Mouse (Mus musculus) embryonic stem cell, embryonic (primary cell): ENCODE results near the gene Kif22.

Experiments
- CTCF ChIA-PET, 4 experiments: fragments of 300-600 bp in 2 of 4; fragments of 350-600 bp in 2 of 4; sonication (Branson Sonifier 250); formaldehyde crosslinking; loops; one replicate each; lab custom pipeline; 2022; ENCODE audit warnings: inconsistent platforms in 2 of 4; lab: Charles Lee
- POLR2A ChIA-PET, 4 experiments: fragments of 300-600 bp in 2 of 4; fragments of 350-600 bp in 2 of 4; sonication (Branson Sonifier 250); formaldehyde crosslinking; loops; one replicate each; lab custom pipeline; 2022; ENCODE audit warnings: antibody characterized with exemption in 4 of 4, inconsistent platforms in 1 of 4; lab: Charles Lee

Gene Kif22

DNA sequence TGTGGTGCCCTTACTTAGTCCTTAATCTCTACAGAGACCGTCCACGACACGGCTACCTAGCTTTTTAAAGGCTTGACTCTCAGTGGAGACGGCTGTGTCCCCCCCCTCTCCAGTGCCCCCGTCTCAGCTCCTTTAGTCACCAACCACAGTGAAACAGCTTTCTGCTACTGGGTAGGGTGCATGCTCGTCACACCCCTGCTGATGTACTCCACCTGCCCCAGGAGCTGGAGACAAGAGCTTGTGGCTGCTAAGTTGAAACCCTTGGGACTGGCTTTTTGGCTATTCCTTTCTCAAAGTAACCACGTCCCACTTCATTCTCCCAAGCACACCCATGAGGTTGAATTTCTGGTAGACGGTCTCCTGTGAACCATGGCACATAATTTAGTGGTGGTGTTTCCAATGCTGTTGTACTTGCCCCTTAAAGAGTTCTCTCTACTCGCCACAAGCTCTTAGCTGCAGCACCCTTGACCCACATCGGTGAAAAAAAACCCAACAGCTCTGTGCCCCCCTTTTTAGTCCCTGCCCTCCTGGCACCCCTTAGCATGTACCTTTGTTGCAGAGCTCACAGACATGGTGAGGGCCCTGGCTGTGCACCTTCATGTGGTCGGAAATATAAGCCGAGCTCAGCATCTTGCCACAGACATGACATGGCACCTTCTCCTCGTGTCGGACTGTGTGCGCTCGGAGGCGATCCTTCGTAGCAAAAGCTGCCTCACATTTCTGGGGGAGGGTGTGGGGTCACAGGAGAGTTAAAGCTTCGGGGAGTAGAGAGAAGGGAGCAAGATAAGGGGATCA lies 18.2 kb downstream of the Kif22 start:
- ChIA-PET CTCF (interaction anchor here in 2 of 4 experiments (0.7 to 4.5 kb wide), 4 partner anchors 8 to 262 kb away, joined by 3 to 44 read pairs (median 6); partner anchors contain the start of genes Pagr1a (in 1 of the 2) and Pagr1b (in 1 of the 2)), POLR2A (interaction anchor here in 3 of 4 experiments (0.5 to 7.5 kb wide), 33 partner anchors 9 to 242 kb away, joined by 3 to 280 read pairs (median 4); partner anchors contain the start of genes Kif22 (in 3 of the 3), Fam57b (in 2 of the 3), Mvp (in 2 of the 3) and Pagr1a (in 2 of the 3))

DNA sequence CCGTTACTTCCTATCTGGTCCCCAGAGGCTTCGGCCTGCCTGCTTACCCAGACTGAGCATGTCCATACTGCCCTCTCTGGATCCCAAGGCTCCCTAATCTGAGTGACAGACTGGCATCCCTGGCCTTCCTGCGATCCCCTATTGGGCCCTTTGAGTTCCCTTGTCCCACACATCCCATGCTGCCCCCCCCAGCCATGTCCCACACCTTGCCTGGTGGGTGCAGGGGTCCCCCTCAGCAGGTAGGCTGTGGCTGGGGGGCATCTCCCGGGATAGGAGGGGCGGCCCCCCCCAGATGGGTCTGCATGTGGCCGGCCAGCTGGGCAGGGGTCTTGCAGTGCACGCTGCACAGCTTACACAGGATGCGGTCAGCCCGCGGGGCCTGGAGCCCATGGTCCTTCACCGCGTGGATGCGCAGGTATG lies 19.0 kb downstream of the Kif22 start:
- CTCF ChIA-PET = interaction anchor here in 2 of 4 experiments (0.5 to 0.6 kb wide), 2 partner anchors 60 to 80 kb away, joined by 4 read pairs; no protein-coding TSS in a partner anchor
- POLR2A ChIA-PET = interaction anchor here in 2 of 4 experiments (0.7 to 7.5 kb wide), 13 partner anchors 8 to 238 kb away, joined by 3 to 280 read pairs (median 14); partner anchors contain the start of genes Fam57b (in 2 of the 2), Kif22 (in 2 of the 2), Mvp (in 2 of the 2) and Pagr1a (in 2 of the 2)

DNA sequence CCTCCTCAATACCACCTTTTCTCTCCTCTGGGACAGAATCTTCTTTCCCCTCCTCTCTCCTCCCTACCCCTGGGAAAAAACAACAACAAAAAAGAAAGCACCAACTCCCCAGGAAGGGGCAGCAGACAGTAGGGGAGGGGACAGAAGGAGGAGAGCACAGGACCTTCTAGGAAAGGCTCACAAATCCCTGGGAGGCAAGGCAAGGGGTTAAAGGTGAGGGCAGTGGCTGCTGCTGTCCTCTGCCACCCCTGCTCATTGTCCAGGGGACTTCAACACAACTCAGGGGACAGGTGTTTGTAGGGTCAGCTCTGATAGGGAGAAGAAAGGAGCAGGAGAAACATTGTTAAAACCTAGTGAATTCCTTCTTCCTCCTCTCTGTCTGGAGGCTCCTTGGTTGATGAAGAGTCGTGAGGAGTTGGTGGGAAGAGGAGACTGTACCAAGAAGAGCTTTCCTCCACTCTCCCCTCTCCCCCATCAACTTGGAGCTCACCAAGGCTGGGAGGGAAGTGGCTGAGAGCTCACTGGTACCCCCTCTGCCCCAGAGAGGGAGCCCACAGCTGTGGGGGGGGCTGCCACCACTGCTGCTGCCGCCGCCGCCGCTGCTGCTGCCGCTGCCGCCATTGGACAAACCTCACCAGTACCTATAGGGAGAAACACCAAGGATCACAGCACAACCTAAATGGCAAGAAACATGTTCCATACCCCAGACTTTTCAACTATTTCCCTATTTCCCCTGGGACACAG lies 19.6 kb downstream of the Kif22 start:
- ChIA-PET POLR2A (interaction anchor here in 3 of 4 experiments (1.0 to 7.5 kb wide), 12 partner anchors 8 to 229 kb away, joined by 3 to 280 read pairs (median 4); partner anchors contain the start of genes Mvp (in 2 of the 3), Pagr1a (in 2 of the 3) and Pagr1b (in 2 of the 3)), CTCF (interaction anchor here in 2 of 4 experiments (0.5 to 0.6 kb wide), 2 partner anchors 61 to 81 kb away, joined by 4 read pairs; no protein-coding TSS in a partner anchor)

DNA sequence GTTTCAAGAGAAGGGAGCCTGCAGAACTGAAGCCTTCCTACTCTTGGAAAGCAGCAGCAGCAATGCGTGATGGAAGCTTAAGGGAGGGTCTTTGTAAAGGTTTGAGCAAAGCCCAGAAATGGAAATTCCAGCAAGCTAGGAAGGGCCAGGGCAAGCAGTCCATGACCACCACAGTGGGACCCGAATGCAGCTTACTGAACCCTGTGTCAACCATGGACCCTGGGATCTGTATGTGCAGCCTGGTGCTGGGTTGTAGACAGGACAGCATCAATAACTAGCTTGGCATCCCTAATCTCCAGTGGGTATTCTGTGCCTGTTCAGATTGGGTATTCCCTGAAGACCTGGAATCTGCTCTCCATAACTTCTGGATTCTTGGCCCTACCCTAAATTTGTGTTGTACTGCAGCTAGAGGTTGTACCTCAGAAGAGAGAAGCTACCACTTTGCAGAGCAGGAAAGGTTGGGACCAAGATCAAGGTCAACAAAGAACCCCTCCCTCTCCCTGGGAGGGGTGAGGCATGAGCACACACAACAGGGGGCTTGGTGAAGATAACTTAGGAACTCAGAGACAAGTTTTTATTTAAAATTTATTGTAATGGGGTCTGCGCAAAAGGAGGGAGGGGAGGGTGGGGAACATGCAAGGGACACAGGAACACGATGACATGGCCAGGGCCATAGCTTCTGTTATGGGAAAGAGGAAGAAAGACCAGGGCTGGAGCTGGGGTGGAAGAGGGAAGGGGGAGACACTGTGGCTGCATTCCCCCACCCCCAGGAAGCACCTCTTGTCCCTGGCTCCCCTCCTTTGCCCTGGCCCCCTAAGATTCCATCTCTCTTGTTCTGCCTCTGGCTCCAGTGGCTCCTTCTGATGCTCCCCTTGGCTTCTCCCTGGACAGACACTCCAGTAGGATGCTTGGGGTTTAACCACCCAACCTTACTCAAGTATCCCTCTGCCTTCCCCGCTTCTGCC lies 20.4 kb downstream of the Kif22 start:
- POLR2A ChIA-PET = interaction anchor here in 3 of 4 experiments (0.7 to 7.5 kb wide), 25 partner anchors 8 to 235 kb away, joined by 3 to 280 read pairs (median 4); partner anchors contain the start of genes AI467606 (in 1 of the 3), Cd2bp2 (in 1 of the 3), Fam57b (in 1 of the 3) and Hirip3 (in 1 of the 3)
- CTCF ChIA-PET = interaction anchor here in 1 of 4 experiments (0.8 kb wide), 1 partner anchor 329 kb away, joined by 3 read pairs; no protein-coding TSS in a partner anchor

DNA sequence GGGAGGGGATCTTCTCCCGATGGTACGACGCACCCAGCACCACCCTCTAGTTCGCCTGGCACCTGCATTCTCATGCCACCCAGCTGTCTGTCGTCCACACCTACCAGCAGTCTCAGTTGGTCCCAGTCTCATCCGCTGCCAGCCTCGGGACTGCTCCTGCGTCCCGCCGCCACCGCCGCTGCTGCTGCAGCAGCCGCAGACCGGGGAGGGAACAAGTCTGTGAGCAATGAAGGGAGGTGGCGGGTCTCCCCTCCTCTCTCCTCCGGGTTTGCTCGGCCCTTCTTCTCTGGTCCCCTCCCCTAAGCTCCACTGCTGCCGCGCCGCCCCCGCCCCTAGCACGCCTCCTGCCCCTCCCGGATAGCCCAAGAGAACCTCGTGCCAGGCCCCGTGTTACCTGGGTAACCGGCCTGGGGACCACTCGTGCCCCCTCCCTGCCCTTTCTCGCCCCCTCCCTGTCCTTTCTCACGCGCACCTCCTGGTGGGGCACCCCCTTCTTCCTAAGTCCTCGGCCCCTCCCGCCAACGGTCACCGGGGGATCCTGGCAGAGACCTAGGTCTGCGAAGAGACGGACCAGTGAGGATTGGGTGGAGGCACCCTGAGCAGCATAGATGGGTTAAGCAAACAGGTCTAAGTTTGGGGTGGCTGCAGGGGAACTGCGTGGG lies 21.2 kb downstream of the Kif22 start, which contains the start of the genes Gm42742 and Prrt2:
Gm42742 (minus strand) TSS at position 197 of the 662 bp plus-strand sequence.
Prrt2 (minus strand) TSS at position 311 of the 662 bp plus-strand sequence.
- ChIA-PET CTCF (interaction anchor here in 1 of 4 experiments (0.5 to 1.6 kb wide), 3 partner anchors 12 to 329 kb away, joined by 3 read pairs; no protein-coding TSS in a partner anchor), POLR2A (interaction anchor here in 3 of 4 experiments (0.7 to 7.5 kb wide), 22 partner anchors 8 to 235 kb away, joined by 3 to 280 read pairs (median 4); partner anchors contain the start of genes AI467606 (in 1 of the 3), Cd2bp2 (in 1 of the 3), Fam57b (in 1 of the 3) and Hirip3 (in 1 of the 3))

DNA sequence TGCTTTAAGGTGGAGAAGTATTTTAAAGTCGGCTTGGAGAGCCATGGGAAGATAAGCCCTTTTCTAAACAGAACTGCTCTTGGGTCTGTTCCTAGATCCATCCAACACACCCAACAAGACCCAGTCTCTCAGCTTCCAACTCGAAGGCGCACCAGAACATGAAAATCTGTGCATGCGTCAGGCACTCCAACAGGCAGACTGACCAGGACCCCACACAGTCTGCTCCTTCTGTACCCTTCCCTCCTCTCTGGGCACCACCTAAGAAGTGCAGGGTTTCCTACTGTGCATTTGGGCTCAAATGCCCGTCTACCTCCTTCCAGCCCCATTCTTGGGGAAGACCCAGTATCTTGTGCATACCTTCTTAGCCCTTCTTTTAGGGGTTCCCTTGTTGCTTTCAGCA lies 21.8 kb downstream of the Kif22 start:
- POLR2A ChIA-PET = interaction anchor here in 3 of 4 experiments (1.1 to 3.1 kb wide), 8 partner anchors 9 to 222 kb away, joined by 3 to 15 read pairs (median 10); partner anchors contain the start of genes AI467606 (in 1 of the 3), Fam57b (in 1 of the 3) and Kif22 (in 1 of the 3)
- CTCF ChIA-PET = interaction anchor here in 1 of 4 experiments (0.5 to 1.6 kb wide), 2 partner anchors 11 to 58 kb away, joined by 3 read pairs; no protein-coding TSS in a partner anchor

DNA sequence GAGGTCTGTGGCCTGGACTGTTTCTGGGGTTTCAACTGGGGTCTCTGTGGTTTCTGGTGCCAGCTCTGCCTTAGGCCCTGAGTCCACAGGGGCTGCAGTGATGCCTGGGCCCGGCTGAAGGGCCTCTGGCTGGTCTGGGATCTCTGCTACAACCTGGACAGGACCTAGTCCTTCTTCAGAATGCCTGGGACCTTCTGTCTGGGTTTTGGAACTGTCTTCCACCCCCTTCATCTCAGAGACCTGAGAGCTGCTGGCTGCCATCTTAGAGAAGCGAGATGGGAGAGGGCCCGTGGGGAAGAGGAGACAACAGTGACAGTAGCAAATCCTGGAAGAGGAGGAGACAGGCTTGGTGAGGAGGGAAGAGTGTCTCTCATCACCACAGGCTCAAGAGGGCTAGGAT lies 22.2 kb downstream of the Kif22 start:
- CTCF ChIA-PET = interaction anchor here in 1 of 4 experiments (1.6 kb wide), 1 partner anchor 11 kb away, joined by 3 read pairs; no protein-coding TSS in a partner anchor
- POLR2A ChIA-PET = interaction anchor here in 2 of 4 experiments (1.2 to 3.1 kb wide), 4 partner anchors 11 to 222 kb away, joined by 4 to 15 read pairs (median 10); partner anchors contain the start of genes Fam57b (in 1 of the 2) and Kif22 (in 1 of the 2)

DNA sequence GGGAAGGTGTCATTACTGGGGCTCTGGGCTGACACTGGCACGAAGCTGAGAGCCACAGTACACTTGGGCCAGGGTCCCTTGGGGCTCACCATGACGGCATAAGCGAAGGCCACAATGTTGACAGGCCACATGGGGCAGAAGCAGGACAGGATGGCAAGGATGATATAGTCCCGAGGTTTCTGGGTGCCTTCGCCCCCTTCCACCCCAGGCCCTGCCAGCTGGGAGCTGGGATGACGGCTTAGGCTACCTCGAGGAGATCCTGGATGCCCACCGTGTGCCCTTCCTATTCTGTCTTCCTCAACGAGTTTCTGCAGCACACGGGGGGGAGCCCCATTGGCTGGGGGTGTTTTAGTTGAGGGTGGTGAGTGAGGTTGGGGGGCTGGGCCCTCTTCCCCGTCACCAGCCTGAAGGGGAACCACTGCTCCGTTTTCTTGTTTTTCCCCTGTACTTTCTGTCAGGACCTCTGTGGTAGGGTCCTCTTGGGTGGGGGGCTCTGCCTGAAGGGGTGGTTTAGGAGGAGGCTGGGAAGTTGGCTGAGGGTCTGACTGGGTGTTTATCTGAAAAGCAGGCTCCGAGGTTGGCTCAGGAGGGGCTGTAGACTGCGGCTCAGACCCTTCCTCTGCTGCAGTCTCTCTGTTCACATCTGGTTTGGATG lies 22.8 kb downstream of the Kif22 start:
- CTCF ChIA-PET = interaction anchor here in 1 of 4 experiments (1.6 kb wide), 1 partner anchor 10 kb away, joined by 3 read pairs; no protein-coding TSS in a partner anchor
- POLR2A ChIA-PET = interaction anchor here in 3 of 4 experiments (0.6 to 3.1 kb wide), 5 partner anchors 11 to 71 kb away, joined by 3 to 10 read pairs (median 4); partner anchors contain the start of gene Kif22 (in 1 of the 3)

DNA sequence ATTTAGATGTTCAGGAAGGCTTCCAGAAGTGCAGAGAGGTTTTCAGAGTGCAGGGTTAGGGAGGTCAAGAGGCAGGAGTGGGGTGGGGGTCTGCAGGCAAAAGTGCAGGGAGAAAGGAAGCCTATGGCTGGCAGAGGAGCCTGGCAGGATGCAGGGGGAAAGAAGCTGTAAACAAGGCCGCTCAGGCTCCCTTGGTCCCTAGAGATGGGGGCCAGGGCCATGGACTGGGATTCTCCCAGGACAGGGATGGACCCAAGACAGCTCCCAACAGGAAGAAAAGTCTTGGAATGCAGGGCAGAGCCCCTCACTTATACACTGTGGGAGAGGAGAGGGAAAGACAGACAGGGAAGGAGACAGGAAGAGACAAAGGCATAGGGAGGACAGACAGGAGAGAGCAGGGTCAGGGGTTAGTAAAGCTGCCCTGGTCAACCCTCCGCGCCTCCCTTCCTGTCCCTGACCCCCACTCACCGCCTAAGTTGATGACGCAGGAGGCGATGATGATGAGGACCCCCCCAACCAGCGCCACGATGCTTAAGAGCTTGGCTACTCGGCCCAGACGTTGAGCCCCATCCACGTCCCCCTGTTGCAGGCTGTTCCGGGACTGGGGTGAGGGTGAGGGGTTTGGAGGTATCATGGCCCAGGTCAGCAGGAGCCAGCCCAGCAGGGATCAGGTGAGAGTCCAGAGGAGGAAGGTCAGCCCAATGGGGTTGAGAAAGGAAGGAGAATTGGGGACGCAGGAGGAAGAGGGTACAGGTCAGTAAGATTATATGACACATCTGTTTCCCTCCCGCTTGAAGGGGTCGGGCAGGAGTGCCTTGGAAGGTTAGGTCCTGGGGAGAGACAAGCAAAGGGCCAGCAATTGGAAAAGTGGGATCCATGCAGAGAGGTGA lies 23.6 kb downstream of the Kif22 start:
- CTCF ChIA-PET = no interaction called here
- POLR2A ChIA-PET = interaction anchor here in 3 of 4 experiments (0.6 to 13.6 kb wide), 7 partner anchors 6 to 172 kb away, joined by 3 to 280 read pairs (median 6); partner anchors contain the start of genes Maz (in 3 of the 3) and Prrt2 (in 1 of the 3)

DNA sequence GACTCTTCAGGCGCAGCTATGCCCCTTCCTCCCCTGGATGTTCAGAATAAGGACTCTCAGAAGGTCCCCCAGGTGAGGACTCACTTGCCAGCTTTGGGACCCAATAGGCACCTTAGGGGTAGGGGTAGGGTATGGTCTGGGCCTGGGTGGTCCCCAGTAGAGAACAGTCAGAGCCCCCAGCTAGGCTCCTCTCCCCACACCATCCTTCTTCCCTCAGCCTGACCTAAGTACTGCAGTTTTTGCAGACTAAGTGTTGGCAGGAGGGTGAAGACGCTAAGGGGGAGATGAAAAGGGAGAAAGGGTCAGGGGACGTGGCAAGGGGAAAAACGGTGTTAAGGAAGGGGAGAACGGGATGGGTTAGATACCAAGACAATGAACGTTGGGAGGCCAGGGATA lies 24.3 kb downstream of the Kif22 start:
- ChIA-PET POLR2A (interaction anchor here (0.6 to 13.6 kb wide), 22 partner anchors 7 to 1561 kb away, joined by 3 to 280 read pairs (median 4); partner anchors contain the start of genes Maz (in 4 of the 4), Cd2bp2 (in 1 of the 4), Fam57b (in 1 of the 4) and Kat8 (in 1 of the 4)), CTCF (interaction anchor here in 3 of 4 experiments (0.7 to 3.0 kb wide), 9 partner anchors 8 to 543 kb away, joined by 3 to 44 read pairs (median 4); partner anchors contain the start of genes Maz (in 1 of the 3) and Sh2b1 (in 1 of the 3))

DNA sequence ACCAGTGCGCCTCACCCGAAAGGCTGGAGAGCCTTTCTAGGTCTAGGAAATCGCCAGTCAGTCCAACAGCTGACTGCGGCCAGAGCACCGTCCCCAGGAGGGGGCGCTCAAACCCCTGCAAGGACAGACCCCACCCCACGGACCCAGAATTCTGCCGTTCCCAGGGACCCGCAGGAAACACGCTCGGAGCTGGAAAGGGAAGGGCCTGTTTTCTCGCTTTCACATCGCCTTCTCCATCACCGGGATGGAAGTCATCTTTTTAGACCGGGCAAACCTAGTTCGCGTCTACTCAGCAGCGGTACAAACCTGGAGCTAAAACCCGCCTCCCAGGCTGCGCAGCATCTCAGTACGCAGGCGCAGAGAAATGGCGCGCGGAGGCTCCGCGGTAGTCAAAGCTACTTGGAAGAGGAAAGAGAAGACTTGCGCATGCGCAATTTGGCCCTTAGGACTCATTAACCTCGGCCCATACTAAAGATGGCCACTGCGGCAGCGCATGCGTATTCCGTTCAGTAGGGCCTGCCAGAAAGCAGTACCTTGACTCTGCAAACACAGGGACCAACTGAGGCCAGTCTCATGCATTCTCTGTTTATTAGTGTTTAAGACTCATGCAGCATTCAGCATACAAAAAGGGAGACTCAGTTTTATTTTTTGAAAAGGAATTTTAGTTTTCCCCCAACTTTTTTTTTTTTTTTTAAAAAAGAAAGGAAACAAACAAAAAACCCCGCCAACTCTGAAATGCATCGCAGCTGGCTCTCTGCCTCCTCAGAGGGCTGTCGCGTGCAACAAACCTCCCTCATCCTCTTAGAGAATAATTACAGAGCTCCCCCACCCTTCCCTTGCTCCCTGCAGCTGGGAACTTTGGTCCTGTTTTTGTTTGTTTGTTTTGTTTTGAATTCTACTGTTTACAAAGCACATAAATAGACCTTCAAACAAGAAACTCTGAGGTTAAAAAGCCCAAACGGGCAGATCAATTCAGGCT lies 25.0 kb downstream of the Kif22 start, which contains the start of gene Pagr1a:
Pagr1a (minus strand) TSS at position 382 of the 979 bp plus-strand sequence.
- ChIA-PET POLR2A (interaction anchor here (0.6 to 13.6 kb wide), 78 partner anchors 7 to 1561 kb away, joined by 3 to 280 read pairs (median 4); partner anchors contain the start of genes Maz (in 4 of the 4), Kif22 (in 3 of the 4), Hirip3 (in 2 of the 4) and Ino80e (in 2 of the 4)), CTCF (interaction anchor here (0.6 to 3.0 kb wide), 46 partner anchors 8 to 589 kb away, joined by 3 to 44 read pairs (median 4); partner anchors contain the start of genes Maz (in 4 of the 4), Kif22 (in 2 of the 4), AI467606 (in 1 of the 4) and Sh2b1 (in 1 of the 4))

DNA sequence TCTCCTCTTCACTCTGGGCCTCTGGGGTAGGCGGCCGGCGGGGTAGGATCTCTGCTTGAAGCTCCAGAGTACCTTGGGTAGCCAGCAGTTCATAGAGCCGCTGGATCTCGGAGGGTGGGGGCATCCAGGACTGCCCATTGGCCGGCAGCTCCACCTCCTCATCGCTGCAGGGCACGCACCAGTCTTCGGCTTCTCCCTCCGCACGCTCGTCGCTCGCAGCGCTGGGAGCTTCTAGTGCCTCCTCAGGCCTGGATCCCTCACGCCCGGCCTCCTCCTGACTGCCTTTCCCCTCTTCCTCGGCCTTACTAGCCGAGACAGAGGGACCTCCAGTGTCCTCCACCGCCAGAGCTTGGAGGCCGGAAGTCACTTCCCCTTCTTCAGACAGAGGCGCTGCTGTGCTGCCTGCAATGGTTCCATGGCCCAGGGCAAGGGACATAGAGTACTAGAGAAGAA lies 25.8 kb downstream of the Kif22 start:
- ChIA-PET CTCF (interaction anchor here (0.6 to 3.0 kb wide), 34 partner anchors 8 to 542 kb away, joined by 3 to 44 read pairs (median 4); partner anchors contain the start of genes Maz (in 3 of the 4), Kif22 (in 2 of the 4), AI467606 (in 1 of the 4) and Sh2b1 (in 1 of the 4)), POLR2A (interaction anchor here (0.6 to 13.6 kb wide), 62 partner anchors 8 to 721 kb away, joined by 3 to 280 read pairs (median 5); partner anchors contain the start of genes Maz (in 4 of the 4), Kif22 (in 3 of the 4), Asphd1 (in 2 of the 4) and Hirip3 (in 2 of the 4))
